Mouse (Mus musculus) cerebellum, postnatal 14 days (tissue): ENCODE results near the gene Ino80b.

ENCODE experiments used
- DNase-seq, 2 experiments: peaks; one replicate each; pipeline ENCODE4 v3.0.0; 2021; ENCODE audit warnings: mixed read lengths in 2 of 2

The Ino80b gene

DNA sequence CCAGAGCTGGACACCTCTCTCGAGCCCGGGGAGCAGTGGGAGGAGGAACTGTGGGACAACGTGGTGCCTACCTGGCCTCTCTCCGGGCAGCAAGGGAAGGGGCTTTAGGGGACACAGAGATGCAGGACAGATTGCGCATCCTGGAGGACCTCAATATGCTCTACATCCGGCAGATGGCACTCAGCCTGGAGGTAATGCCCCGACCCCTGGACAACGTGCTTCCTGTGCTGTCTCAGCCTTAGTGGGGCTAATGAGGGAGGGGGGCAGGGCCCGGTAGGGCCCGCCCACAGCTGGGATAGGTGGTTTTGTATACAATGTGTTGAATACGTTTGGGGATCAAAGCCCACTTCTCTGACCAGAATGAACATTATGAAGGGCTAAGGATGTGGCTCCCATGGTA is 12.8 kb upstream of the Ino80b start:
- no peak for DNase-seq

DNA sequence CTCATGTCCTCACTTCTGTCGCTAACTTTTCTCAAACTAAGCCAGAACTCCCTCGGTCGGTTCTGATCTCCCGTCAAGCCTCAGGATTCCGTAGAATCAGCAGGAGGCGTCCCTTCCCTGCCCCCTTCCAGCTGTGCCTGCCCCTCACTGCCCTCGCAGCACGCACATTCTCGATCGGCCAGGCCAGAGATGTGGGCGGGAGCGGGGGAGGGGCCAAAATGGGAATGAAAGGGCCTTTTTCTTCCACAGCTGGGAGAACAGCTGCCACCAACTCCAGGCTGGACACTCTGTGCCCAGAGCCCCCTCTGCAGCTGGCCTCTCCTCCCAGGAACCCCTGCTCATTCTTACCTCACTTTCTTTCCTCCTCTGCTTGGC is 12.3 kb upstream of the Ino80b start:
- DNase-seq, result peak in 1 of 2 experiments; percentile 53

DNA sequence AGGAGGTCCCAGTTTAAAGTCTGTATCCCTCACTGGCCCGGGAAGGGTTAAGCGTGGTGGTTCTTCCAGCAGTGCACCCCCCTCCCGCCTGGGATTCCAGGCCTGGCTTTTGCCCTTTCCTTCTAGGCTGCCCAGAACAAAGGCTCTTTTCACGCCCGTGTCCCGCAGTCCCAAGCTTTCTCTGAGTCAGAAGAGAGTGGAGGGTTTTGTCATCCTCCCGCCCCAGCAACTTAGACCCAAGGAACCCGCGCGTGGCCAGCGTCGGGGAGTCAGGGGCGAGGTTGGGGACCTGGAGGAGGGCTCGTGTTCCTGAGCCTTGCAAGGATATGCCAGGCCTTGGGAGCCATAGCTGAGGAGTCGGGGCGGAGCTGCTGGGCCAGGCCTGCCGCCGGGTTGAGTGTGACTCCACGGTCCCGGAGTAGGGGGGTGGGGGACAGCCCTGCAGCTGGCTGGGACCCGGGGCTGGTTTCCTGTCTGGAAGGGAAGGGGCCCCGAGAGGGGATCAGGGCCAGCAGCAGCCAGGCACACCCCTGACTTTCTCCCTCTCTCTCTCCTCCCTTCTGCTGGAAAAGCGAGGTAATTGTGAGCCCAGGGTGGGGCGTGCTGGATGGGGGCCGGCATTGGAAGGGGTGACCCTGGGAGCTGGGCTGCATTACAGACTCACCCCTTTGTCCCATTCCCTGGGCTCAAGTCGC is 11.8 kb upstream of the Ino80b start:
- DNase-seq, result peak in 1 of 2 experiments; percentile 38

DNA sequence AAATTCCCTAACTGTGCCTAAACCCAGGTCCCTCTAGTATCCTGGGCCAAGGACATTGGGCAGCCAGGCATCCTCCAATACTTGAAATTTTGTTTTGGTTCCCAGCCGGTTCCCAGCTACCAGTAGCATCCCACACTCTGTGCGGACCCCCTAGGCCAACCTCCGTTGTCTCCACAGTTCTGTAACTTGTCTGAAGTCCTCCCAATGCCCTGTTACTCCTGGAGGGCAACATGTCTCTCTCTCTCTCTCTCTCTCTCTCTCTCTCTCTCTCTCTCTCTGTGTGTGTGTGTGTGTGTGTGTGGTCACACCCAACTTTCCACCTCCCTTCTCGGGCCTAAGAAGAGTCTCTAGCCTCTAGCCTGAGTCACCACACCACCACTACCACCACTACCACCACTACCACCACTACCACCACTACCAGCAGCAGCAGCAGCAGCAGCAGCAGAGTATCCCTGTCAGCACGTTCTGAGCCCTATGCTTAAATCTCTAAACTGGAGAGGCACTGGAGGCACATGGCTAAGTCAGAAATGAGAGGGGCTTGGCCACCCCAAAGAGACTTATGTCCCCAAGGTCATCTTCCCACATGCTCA is 11.2 kb upstream of the Ino80b start:
- no peak for DNase-seq

DNA sequence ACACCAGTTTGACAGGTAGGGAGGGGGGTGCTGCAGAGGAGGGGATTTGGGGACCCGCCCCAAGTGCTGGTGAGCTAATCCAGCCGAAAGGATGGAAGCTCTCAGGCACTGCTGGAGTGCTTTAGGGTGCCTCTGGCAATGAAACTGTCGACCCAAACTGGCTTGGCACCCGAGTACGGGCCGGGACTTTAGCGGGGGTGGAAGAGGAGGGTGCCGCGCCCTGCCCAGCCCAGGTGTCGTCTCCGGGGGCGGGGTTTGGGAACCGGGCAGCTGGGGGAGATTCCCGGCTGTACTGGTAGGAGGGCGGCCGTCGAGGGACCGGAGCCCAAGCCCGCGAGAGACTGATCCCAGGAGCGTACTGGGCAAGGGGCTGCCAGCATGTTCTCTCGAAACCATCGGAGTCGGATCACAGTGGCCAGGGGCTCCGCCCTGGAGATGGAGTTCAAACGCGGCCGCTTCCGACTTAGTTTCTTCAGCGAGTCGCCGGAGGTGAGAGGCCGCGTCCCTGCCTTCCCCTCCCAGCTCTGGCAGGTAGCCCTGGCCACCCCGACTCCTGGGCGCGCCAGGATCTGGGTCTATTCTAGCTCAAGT is 10.4 kb upstream of the Ino80b start:
- DNase-seq, result no peak

DNA sequence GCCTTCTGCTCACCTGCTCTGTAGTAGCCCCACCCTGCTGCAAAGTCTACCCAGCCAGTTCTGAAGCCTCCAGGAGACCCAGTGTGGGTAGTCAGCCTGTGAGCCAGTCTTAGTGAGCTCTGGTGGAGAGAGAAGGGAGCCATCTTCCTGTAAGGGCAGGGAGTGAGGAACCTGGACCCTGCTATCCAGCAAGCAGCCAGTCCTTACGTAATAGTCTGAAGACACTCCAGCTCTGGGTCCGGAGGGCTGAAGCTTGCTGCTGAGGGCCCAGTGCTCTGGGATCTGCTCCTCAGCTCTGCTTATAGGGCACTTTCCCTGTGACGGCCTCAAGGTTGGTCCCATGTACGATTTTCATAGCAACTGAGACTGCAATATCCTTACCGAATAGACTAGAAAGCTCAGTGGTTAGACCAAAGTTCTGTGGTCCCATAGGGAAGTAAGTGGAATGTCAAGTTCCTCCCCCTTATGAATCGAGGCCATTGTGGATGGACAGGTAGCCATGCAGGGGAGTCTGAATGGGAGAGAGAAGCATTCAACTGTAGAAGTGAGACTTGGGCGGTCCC is 9.8 kb upstream of the Ino80b start, which contains the start of gene Rtkn:
Gene Rtkn (plus strand): TSS at position 513 of the 563 bp plus-strand sequence.
- DNase-seq, result no peak

DNA sequence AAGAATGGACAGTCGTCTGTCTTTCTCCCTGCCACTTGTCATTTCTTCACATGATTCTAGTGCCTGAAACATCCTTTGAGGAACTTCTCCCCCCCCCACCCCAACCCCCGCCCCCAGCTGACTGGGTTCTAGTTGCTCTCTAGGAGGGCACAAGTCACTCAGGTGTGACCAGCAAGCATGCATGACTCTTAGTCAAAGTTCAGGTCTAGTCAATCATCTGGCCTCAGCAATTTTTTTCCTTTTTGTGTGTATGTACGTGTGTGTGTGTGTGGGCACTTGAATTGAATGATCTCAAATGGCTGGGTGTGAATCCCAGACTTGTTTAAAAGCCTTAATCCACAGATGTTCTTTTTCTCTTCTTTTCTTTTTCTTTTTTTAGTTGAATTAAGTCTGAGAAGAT is 9.0 kb upstream of the Ino80b start:
- no peak for DNase-seq

DNA sequence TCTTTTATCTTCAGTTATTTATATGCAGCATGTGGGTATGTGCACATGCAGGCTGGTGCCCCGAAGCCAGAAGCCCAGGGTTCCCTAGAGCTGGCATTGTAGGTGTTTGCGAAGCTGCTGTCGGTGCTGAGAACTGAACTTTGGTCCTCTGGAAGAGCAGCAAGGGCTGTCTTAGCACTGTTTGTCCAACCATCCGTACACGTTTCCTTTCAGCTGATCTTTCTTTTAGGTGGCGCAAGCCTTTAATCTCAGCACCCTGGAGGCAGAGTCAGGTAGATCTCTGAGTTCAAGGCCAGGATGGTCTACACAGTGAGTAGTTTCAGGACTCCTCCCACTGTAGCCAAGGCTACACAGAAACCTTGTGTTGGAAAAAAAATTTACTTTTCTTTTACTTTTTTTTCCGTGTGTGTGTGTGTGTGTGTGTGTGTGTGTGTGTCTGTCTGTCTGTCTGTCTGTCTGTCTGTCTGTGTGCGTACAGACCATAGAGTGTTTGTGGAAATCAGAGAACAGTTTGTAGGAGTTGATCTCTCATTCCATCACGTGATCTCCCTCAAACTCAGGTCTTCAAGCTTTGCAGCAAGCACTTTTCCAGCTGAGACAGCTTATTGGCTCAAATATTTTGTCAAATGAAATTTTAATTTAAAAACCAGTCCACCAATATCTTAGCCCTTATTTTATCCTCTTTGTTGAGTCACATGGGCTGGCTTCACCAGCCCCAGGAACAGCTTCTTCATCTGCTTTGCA is 7.1 kb upstream of the Ino80b start:
- no peak for DNase-seq

DNA sequence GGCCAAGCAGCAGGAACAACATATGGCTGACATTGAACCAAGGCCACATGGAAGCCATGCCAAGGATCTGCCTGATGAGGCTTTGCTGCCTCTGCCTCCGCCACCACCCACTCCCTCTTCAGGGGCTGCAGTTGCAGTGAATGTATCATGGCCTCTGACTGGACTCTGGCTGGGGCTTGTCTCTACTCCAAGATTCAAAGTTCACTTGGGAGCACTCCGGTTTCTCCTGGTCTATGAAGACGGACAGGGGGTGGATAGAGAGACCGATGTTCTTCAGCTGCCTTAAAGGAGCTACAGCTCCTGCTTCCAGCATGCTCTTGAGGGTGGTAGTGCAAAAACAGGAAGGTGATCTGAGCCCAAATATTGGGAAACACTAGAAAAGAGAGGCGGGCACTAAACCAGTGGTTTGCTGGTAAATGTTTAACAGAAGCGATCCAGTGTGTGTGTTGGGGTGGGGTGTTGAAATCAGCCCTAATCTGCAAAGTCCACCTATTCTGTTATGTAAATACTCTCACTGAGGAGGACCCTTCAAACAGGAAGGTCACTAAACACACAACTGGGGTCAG is 6.3 kb upstream of the Ino80b start:
- DNase-seq, result peak in 1 of 2 experiments; percentile 31

DNA sequence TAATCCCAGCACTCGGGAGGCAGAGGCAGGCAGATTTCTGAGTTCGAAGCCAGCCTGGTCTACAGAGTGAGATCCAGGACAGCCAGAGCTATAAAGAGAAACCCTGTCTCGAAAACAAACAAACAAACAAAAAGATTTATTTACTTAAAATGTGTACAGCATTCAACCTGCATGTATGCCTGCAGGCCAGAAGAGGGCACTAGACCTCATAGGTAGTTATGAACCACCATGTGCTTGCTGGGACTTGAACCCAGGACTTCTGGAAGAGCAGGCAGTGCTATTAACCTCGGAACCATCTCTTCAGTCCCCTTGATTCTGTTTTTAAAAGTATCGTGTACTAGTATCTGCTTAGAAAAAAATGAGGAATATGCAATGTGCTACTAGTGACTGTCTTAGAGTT is 2.2 kb upstream of the Ino80b start:
- DNase-seq, result no peak

DNA sequence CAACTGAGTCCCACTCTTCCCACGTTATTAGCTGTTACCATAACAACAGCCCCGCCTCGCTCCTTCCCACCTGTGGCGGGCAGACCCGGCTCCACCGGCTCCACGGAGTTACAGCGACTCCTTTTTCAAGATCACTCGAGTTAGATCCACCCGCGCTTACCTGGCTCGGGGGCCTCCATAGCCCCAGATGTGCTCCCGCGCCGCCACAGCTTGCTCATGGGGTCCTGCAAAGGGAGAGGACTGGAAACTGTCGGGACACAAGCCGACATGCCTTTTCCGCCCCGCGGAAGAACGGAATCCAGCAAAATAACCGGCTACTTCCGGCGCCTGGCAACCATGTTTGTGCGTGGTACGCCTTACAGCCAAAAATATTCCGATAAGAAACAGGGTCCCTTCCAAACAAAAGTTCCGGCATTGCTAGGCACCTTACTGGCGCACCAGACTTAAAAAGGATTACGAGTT is 349 bp downstream of the Ino80b start:
- peak; percentile 93 to 94 for DNase-seq

DNA sequence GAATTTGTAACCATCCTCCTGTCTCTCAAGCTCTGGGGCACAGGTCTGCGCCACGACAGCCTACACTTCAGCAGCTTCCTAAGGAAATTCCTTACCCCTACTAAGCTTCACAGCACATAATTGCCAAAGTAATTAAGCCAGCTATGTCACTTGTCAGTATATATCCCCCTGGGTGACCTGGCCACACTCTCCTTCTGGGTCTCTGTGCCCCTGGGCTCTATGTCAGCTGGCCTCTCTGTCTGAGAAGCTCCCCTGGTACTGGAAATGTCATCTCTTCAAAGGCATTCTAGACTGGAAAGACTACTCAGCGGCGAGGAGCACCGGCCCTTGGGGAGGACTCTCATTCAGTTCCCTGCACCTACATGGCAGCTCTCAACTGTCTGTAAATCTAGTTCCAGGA is 2.3 kb downstream of the Ino80b start:
- DNase-seq, result no peak

DNA sequence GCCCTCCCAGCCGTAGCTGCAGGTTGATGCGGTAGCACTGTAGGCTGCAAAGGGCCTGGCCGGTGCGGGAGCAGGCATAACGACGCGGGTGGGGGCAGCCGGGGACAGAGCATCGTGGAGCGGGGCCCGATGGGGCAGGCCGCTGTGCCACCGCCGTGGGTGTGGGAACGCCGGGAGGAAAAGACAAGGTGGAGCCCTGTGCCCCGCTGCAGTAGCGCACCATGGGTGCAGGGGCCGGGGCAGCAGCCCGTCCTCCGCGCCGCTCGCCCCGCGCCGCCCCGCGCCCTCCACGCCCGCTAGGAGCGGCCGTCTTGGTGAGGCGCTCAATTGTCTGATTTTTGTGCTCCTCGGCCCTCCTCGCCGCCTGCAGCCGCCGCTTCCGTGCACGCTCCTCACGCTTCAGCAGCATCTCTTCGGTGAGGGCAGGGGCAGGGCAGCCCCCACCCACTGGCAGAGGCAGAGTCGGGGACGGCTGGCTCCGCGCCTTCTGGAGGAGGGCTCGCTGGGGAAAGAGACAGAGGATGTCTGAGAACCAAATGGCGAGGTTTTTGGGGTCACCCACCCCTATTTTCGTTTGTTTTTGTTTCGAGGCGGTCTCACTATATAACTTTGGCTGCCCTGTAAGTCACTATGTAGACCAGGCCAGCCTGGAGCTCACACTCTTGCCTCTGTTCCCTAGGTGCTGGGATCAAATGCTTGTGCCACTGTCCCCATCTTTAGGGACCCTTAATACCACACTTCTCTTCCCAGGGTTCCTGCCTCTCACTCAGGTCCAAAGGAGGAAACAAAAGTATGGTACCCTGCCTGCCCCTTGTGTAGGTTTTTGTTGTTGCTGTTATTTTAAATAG is 3.1 kb downstream of the Ino80b start:
- DNase-seq, result peak in 1 of 2 experiments; percentile 66

DNA sequence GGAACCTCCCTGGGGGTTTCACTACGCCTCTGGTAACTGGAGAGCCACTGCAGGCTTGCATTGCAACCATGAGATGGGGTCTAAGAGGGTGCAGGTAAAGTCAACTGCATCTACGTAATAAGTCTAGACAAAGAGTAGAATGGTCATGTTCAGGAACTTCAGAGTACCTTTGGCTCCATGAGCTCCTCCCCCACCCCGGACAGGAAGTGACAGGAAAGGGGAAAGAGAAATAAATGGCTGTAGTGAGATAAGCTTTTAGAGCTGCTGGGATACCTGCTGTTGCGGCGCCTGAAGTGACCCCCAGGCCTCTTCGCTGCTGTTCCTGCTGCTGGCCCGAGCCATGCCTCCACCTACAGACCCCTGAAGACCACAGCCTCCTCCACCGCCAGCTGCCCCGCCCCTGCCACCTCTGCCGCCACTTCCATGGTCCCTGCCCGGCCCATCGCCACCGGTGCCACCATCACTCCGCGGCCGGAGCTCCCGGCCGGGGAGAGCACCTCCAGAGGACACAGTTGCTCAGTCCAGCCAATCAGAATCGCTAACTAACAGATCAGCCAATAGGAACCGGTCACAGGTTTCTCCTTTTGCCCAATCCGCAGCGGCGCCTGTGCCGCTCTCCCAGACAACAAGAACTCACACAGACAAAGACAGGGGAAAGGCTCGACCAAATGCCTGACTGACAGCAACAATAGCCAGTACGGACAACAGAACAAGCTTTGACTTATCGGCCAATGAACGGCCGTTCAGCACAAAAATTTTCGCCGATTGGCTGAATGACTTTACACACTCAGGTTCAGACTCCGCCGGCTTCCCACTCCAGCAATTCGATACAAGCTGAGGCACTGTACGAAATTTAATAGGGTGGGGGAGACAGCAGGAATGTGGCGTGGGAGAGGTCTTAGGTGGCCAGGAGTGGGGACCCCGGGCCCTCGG is 4.0 kb downstream of the Ino80b start, which contains the start of gene Wbp1:
Gene Wbp1 (minus strand): TSS at position 630 of the 933 bp plus-strand sequence.
- peak; percentile 92 to 94 for DNase-seq

DNA sequence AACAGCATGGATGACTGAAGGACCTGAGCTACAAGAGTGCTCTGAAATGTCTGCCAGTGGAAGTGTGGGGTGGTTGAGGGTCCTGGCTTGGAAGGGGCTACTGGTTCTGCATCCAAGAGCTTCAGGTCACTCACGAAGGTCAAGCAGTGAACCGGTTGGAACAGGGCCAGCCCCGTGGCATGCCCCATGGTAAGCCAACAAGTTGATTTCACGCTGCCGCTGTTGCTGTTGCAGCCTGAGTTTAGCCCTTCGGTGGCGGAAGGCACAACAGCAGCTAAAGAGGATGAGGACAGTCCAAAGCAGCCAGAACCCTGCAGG is 5.5 kb downstream of the Ino80b start:
- DNase-seq, result peak in 1 of 2 experiments; percentile 58

DNA sequence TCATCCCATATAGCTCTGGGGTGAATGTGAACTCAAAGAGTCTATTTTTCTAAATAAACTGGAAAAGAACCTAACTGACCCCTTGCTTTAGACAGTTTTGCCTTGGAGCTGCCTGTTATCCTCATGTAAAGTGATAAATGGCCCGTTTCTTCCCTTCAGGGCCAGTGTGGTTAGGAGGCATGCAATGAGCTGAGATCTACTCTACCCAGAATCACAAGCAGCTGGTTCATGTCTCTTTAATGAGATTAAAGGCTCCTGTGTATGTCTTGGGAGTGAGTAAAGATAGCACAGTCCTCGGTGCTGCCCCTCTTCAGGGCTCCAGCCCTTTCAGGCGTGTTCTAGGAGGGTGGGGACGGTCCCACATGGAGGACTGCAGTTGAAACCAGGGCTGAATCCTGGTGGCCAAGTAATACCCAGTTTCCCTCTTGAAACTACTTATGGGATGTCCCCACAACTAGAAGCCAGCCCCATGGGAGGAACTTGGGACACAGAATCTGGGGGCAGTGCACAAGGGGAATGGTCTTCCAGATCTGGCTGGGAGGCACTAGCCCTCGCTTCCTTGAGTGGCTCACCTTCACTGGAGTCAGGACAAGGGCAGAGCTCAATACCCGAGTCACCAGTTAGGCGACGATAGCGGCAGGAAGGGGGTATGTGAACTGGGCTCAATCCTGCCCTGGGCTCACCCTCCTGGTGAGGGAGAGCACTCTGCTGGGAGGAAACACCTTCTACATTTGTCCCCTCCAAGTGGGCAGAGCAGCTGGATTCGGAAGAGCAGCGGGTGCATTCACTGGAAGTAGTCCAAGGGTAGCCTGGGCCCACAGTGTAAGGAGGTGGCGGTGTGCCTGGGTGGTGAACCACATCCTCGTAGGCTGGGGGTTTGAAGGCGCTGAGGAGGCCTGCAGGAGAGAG is 6.2 kb downstream of the Ino80b start:
- DNase-seq, result no peak

DNA sequence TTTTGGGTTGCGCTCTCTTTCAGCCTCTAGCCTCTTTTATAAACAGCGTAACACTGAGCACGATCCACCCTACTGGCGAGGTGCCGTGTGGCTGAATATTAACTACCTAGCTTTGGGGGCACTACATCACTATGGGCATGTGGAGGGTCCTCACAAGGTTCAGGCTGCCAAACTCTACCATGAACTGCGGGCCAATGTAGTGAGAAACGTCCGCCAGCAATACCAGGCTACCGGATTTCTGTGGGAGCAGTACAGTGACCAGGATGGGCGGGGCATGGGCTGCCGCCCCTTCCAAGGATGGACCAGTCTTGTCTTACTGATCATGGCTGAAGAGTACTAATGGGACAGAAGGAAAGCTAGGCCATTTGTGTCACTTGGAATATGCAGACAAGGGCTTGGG is 6.9 kb downstream of the Ino80b start:
- no peak for DNase-seq

DNA sequence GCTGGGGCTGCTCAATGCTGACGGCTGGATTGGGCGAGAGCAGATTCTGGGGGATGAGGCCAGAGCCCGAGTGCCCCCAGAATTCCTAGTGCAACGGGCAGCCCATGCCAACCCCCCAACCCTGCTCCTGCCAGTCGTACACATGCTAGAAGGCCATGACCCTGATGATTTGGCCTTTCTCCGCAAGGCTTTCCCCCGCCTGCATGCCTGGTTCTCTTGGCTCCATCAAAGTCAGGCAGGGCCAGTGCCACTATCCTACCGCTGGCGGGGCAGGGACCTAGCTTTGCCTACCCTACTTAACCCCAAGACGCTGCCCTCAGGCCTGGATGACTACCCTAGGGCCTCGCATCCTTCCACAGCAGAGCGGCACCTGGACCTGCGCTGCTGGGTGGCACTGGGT is 7.6 kb downstream of the Ino80b start:
- DNase-seq, result no peak

DNA sequence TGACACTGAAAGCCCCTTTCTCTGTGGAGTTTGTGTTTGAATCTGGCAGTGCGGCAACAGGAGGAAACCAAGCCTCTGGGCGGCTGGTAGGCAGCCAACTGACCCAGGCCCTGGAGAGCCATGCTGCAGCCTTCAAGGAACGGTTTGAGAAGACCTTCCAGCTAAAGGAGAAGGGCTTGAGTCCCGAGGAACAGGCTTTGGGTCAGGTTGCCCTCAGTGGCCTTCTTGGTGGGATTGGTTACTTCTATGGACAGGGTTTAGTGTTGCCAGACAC is 8.1 kb downstream of the Ino80b start:
- no peak for DNase-seq
